Mouse (Mus musculus) ES-E14 (cell line): Measurements from ENCODE around the gene Lamp3. TPM values are rescaled to one million over a fixed set of nuclear protein-coding genes. Genes with fewer than 3 reads are reported as not detected.
"Not testable (repeated sequence)": the region's sequence is repeated elsewhere in the genome, so short reads cannot be mapped to it uniquely, and the experiment has no call there.

Experiments
- DNase-seq: peaks from one replicate; pipeline ENCODE4 v3.0.0-alpha.2; 2013; ENCODE audit warnings: low read depth, low spot score
- H3K27ac ChIP-seq: 2 replicates; pipeline ENCODE4 v1.5.1; 2012; ENCODE audit warnings: low read depth, mild to moderate bottlenecking, low read length, moderate library complexity, mixed read lengths; ENCODE audit not compliant: poor library complexity, insufficient read depth, severe bottlenecking
- H3K36me3 ChIP-seq: 2 replicates; pipeline ENCODE4 v1.6.1; 2012; ENCODE audit warnings: mild to moderate bottlenecking, low read length, moderate library complexity, mixed read lengths; ENCODE audit not compliant: control insufficient read depth, poor library complexity, insufficient read depth, severe bottlenecking
- H3K4me1 ChIP-seq, 2 experiments: fragments of 150-350 bp in 1 of 2; sonication (generic) in 1 of 2; 2 replicates each; pipeline ENCODE4 v1.6.1; 2012; ENCODE audit warnings: low read length in 2 of 2, mild to moderate bottlenecking in 1 of 2, mixed read lengths in 1 of 2; ENCODE audit not compliant: control insufficient read depth in 2 of 2, insufficient read depth in 2 of 2, poor library complexity in 1 of 2
- H3K4me3 ChIP-seq, 2 experiments: fragments of 150-350 bp in 1 of 2; sonication (generic) in 1 of 2; 2 replicates each; pipeline ENCODE4 v1.5.1; 2012; ENCODE audit warnings: low read length in 2 of 2, low read depth in 1 of 2, mild to moderate bottlenecking in 1 of 2, mixed read lengths in 1 of 2; ENCODE audit not compliant: insufficient read depth in 1 of 2, poor library complexity in 1 of 2, severe bottlenecking in 1 of 2
- H3K9ac ChIP-seq: 2 replicates; pipeline ENCODE4 v1.6.1; 2012; ENCODE audit warnings: low read depth, mild to moderate bottlenecking, low read length, mixed read lengths; ENCODE audit not compliant: poor library complexity, insufficient read depth, severe bottlenecking
- H3K9me3 ChIP-seq: fragments of 150-350 bp; sonication (generic); 2 replicates; pipeline ENCODE4 v1.6.1; 2012; ENCODE audit warnings: low read depth, mild to moderate bottlenecking, low read length; ENCODE audit not compliant: control insufficient read depth, insufficient read depth
- CHD2 ChIP-seq: IDR thresholded peaks from 2 replicates; pipeline ENCODE4 v1.6.1; 2014; ENCODE audit warnings: mild to moderate bottlenecking, low read depth, low read length, inconsistent platforms
- HCFC1 ChIP-seq: IDR thresholded peaks from 2 replicates; pipeline ENCODE4 v1.6.1; 2012; ENCODE audit warnings: low read length, inconsistent platforms, borderline replicate concordance; ENCODE audit not compliant: insufficient read depth
- MAFK ChIP-seq: IDR thresholded peaks from 2 replicates; pipeline ENCODE4 v1.6.1; 2014; ENCODE audit warnings: mild to moderate bottlenecking, low read depth, low read length, inconsistent platforms; ENCODE audit not compliant: insufficient read depth
- ZC3H11A ChIP-seq: IDR thresholded peaks from 2 replicates; pipeline ENCODE4 v1.6.1; 2012; ENCODE audit warnings: low read depth, mild to moderate bottlenecking, inconsistent platforms, low read length, borderline replicate concordance
- ZNF384 ChIP-seq: IDR thresholded peaks from 2 replicates; pipeline ENCODE4 v1.6.1; 2012; ENCODE audit warnings: low read depth, low read length, inconsistent platforms
- in situ Hi-C, 2 experiments: fragments of 600-800 bp; cut with MboI; formaldehyde crosslinking; loops; one replicate each; pipeline ENCODE4 v1.15.1; 2025; ENCODE audit warnings: low sequenced_read_pairs in 2 of 2, inconsistent platforms in 1 of 2; ENCODE audit not compliant: unreplicated experiment in 2 of 2
- total RNA-seq: library from RNA; depleted of rRNA; stranded (reverse); fragments of 300-350 nt; gene quantifications from 2 replicates; pipeline ENCODE4 v1.2.3, GENCODE M21; 2012; rRNA removed

Gene Lamp3
- 0.09 TPM in 1 of 2 replicates, not detected in the other for total RNA-seq

DNA sequence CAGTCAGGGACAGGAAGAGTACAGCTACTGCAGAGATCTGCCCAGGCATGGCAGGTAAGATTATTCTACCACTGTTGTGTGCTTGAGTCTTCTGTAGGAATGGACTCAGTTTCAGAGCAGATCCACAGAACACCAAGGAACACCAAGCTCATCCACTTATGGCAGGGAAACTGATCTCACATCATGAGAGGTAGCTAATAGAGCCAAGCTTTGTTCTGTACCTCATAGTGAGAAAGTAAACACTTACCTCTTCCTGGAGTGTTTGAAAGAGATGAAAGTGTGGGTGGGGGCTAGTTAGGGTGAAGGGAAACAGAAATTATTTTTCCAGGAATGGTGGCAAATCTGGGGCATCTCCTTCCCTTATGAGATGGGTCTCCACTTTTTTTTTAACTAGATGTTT is at the start of gene Lamp3:
TSS of gene Lamp3 (minus strand) at position 160 of the 400 bp plus-strand sequence.
- no peak for TF ChIP-seq CHD2
- in situ Hi-C loops = no loop called here

DNA sequence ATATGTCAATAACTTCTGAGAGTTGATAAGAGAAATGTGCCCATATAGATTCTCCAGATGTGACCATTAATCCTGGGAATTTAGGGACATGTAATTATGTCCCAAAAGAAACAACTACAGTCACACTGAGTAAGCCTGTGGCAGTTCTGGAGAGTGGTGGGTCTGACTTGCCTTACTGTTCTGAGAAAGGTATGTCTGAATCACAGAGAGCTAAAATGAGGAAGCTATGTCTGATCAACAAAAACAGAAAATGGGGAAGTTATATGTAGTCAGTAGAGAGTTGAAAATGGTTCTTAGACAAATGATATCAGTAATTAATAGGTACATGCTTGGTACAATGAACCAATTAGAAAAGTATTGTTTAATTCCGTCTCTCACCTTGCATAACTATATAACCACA is 26.7 kb upstream of the Lamp3 start:
- no peaks in the 10 kb centered on the region for H3K9me3 ChIP-seq
- no peaks in the 10 kb centered on the region for H3K4me1 ChIP-seq
- in situ Hi-C loops = no loop called here
- H3K36me3 ChIP-seq = no peaks in the 10 kb centered on the region
- TF ChIP-seq ZNF384 = no peak
- TF ChIP-seq HCFC1 = no peak
- no peak for TF ChIP-seq ZC3H11A
- TF ChIP-seq MAFK = no peak
- TF ChIP-seq CHD2 = no peak
- no peak overlapping the region for H3K4me3 ChIP-seq
- H3K9ac ChIP-seq = no peak overlapping the region
- DNase-seq = no peak
- H3K27ac ChIP-seq = no peak overlapping the region

More for the DNA sequence above, at the start of gene Lamp3:
- Histone ChIP-seq H3K36me3 (no peaks in the 10 kb centered on the region), H3K4me1 (no peaks in the 10 kb centered on the region), H3K9me3 (no peaks in the 10 kb centered on the region), H3K27ac (no peak within 1 kb of the TSS), H3K4me3 (no peak within 1 kb of the TSS), H3K9ac (no peak within 1 kb of the TSS)
- DNase-seq = no peak

DNA sequence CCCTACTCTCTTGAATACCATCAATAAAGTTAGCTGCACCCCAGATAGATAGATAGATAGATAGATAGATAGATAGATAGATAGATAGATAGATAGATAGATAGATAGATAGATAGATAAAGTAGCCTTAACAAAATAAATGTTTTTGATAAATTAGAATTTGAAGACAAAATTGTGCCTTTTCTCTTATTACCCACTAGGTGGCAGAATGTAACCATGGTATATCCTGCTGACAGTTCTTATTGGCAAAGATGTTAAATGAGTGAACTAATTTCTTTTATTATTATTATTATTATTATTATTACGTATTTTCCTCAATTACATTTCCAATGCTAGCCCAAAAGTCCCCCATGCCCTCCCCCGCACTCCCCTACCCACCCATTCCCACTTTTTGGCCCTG is 18.0 kb upstream of the Lamp3 start:
- H3K36me3 ChIP-seq, H3K9me3 ChIP-seq, H3K4me1 ChIP-seq, H3K9ac ChIP-seq, H3K27ac ChIP-seq, DNase-seq, in situ Hi-C loops, H3K4me3 ChIP-seq: not testable (repeated sequence)
- peak; percentile 41; the same call in 1 of the 2 replicates for TF ChIP-seq ZC3H11A

DNA sequence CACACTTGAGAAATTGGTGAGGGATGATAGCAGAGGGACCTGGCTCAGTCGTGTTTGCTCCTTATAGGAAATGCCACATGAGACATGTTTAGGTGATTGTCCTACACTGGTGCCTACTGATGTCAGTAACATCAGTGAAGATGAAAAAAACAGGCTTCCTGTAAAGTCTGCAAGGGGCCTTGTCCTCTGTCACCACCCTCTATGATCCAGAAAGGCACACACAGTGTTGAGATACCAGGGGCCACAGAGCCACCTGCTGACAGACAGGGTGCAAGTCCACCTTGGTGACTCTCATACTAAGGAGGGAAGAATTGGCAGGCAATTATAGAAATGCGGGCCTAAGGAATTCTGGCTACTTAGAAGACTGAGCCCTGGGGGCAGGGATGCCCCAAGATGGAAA is 14.8 kb upstream of the Lamp3 start:
- in situ Hi-C loops = no loop called here

DNA sequence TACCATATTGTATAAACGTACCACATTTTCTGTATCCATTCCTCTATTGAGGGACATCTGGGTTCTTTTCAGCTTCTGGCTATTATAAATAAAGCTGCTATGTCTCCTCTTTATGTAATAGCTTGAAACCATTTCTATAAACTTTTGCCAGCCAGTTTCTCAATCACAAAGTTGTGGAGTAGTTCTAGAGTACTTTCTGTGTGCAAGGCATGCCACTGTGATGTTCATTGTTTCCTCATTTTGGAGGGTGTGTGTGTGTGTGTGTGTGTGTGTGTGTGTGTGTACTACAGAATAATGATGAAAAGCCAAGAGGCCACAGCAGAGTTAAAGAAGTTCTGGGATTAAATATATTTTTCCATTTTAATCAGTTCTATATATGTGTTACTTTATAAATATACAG is 1.2 kb upstream of the Lamp3 start:
- in situ Hi-C loops = no loop called here
- H3K27ac ChIP-seq = no peak overlapping the region
- H3K9me3 ChIP-seq = no peaks in the 10 kb centered on the region
- no peak overlapping the region for H3K9ac ChIP-seq
- no peak for DNase-seq
- H3K4me1 ChIP-seq = no peaks in the 10 kb centered on the region
- H3K4me3 ChIP-seq = no peak overlapping the region
- H3K36me3 ChIP-seq = no peaks in the 10 kb centered on the region
- no peak for TF ChIP-seq CHD2
- no peak for TF ChIP-seq ZNF384
- no peak for TF ChIP-seq HCFC1
- no peak for TF ChIP-seq MAFK
- no peak for TF ChIP-seq ZC3H11A

More for the DNA sequence above, 14.8 kb upstream of the Lamp3 start:
- Histone ChIP-seq H3K4me3 (no peak overlapping the region), H3K36me3 (no peaks in the 10 kb centered on the region), H3K9ac (no peak overlapping the region), H3K4me1 (no peaks in the 10 kb centered on the region), H3K27ac (no peak overlapping the region), H3K9me3 (no peaks in the 10 kb centered on the region)
- TF ChIP-seq ZNF384 (no peak), HCFC1 (no peak), CHD2 (no peak), ZC3H11A (no peak), MAFK (no peak)
- DNase-seq = no peak
